Mouse (Mus musculus) midbrain, embryonic 12.5 days (tissue): ENCODE measurements around the gene Taar6. TPM values are rescaled to one million over a fixed set of nuclear protein-coding genes. Genes with fewer than 3 reads are reported as not detected.

Experiments used
- ATAC-seq: fragments of 200-750 bp; cut with Nextera tagmentation; 2 replicates; pipeline ENCODE4 v1.8.0; 2017; ENCODE audit warnings: low read depth, moderate TSS enrichment, moderate library complexity; ENCODE audit not compliant: low FRiP score
- H3K27ac ChIP-seq: fragments of 300-500 bp; sonication (generic); replicated peaks from 2 replicates; pipeline ENCODE4 v1.5.1; 2016; ENCODE audit warnings: mild to moderate bottlenecking
- H3K27me3 ChIP-seq: fragments of 300-500 bp; sonication (generic); 2 replicates; pipeline ENCODE4 v1.6.1; 2016; ENCODE audit warnings: mild to moderate bottlenecking
- H3K36me3 ChIP-seq: fragments of 300-500 bp; sonication (generic); 2 replicates; pipeline ENCODE4 v1.6.1; 2016
- H3K4me1 ChIP-seq: fragments of 300-500 bp; sonication (generic); 2 replicates; pipeline ENCODE4 v1.6.1; 2016
- H3K4me2 ChIP-seq: fragments of 300-500 bp; sonication (generic); replicated peaks from 2 replicates; pipeline ENCODE4 v1.6.1; 2016; ENCODE audit warnings: mild to moderate bottlenecking, moderate library complexity
- H3K4me3 ChIP-seq: fragments of 300-500 bp; sonication (generic); 2 replicates; pipeline ENCODE4 v1.5.1; 2016; ENCODE audit warnings: mild to moderate bottlenecking
- H3K9ac ChIP-seq: fragments of 300-500 bp; sonication (generic); replicated peaks from 2 replicates; pipeline ENCODE4 v1.6.1; 2016; ENCODE audit warnings: mild to moderate bottlenecking, moderate library complexity
- H3K9me3 ChIP-seq: fragments of 300-500 bp; sonication (generic); 2 replicates; pipeline ENCODE4 v1.6.1; 2016; ENCODE audit warnings: mild to moderate bottlenecking
- WGBS: fragments of 180-500 bp; shearing (Covaris S2); methylation state at CpG from one replicate; pipeline ENCODE4 v1.1.7; 2016; 5-methylcytosine and 5-hydroxymethylcytosine counted together
- polyA plus RNA-seq: library from polyadenylated mRNA; unstranded; fragments of >200 nt; fragmentation: Nextera tagmentation; extraction: Ambion mirVana; gene quantifications from 2 replicates; pipeline ENCODE4 v1.2.1, GENCODE M21; 2016

The Taar6 gene
- polyA plus RNA-seq, 1 experiment from 2014 or later: not detected

DNA sequence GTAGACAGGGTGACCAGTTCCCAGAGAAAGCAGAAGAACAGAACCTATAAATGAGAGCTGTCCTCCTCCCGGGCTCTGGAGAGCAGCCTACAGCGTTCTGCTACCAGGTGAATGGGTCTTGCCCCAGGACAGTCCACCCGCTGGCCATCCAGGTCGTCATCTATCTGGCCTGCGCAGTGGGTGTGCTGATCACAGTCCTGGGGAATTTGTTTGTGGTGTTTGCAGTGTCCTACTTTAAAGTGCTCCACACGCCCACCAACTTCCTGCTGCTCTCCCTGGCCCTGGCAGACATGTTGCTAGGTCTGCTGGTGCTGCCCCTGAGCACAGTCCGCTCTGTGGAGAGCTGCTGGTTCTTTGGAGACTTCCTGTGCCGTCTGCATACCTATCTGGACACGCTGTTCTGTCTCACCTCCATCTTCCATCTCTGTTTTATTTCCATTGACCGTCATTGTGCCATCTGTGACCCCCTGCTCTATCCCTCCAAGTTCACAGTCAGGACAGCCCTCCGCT is 14.7 kb downstream of the Taar6 start, which contains the start of gene Taar5:
TSS of gene Taar5 (plus strand) at position 51 of the 510 bp plus-strand sequence.
- no peaks in the 10 kb centered on the region for H3K36me3 ChIP-seq
- H3K4me2 ChIP-seq: no peak within 1 kb of the TSS
- H3K27ac ChIP-seq: no peak within 1 kb of the TSS
- no peaks in the 10 kb centered on the region for H3K4me1 ChIP-seq
- H3K27me3 ChIP-seq: no peaks in the 10 kb centered on the region
- no peak within 1 kb of the TSS for H3K9ac ChIP-seq
- no peaks in the 10 kb centered on the region for H3K9me3 ChIP-seq
- no peak within 1 kb of the TSS for H3K4me3 ChIP-seq
- WGBS: 94% methylated on average over 11 of the region's 11 CpGs
- no peak for ATAC-seq

- no peak for ATAC-seq
- H3K4me2 ChIP-seq: no peak overlapping the region
- no peak overlapping the region for H3K4me3 ChIP-seq
- no peaks in the 10 kb centered on the region for H3K9me3 ChIP-seq
- H3K9ac ChIP-seq: no peak overlapping the region
- H3K27ac ChIP-seq: no peak overlapping the region
- no peaks in the 10 kb centered on the region for H3K27me3 ChIP-seq
- H3K4me1 ChIP-seq: no peaks in the 10 kb centered on the region
- H3K36me3 ChIP-seq: no peaks in the 10 kb centered on the region
- 90% methylated on average over 6 of the region's 6 CpGs for WGBS
These were observed 20.4 kb downstream of the Taar6 start for GRCm38 (mm10) chr10:23964921-23965610.

DNA sequence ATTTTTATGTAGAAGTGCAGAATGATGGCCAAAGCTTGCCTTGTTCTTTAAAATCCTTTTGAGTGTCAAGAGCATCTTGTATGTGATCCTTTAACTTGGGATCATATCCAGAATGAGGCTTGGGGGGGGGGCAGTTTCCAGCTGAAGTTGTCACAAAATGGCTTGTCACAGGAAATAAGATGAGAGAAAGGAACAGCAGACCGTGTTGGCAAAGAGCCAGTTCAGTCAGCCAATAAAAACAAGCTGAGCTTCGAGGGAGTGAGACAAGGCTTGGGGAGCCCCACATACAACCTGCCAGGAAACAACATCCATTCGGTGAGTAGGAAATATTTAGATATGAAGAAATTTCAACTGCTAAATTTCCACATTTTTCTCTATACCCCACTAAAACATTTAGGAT is 22.0 kb downstream of the Taar6 start:
- Histone ChIP-seq H3K4me2 (no peak overlapping the region), H3K4me3 (no peak overlapping the region), H3K4me1 (no peaks in the 10 kb centered on the region), H3K27me3 (no peaks in the 10 kb centered on the region), H3K27ac (no peak overlapping the region), H3K9me3 (no peaks in the 10 kb centered on the region), H3K36me3 (no peaks in the 10 kb centered on the region), H3K9ac (no peak overlapping the region)
- no peak for ATAC-seq
- WGBS: 68% methylated on average over 3 of the region's 3 CpGs

DNA sequence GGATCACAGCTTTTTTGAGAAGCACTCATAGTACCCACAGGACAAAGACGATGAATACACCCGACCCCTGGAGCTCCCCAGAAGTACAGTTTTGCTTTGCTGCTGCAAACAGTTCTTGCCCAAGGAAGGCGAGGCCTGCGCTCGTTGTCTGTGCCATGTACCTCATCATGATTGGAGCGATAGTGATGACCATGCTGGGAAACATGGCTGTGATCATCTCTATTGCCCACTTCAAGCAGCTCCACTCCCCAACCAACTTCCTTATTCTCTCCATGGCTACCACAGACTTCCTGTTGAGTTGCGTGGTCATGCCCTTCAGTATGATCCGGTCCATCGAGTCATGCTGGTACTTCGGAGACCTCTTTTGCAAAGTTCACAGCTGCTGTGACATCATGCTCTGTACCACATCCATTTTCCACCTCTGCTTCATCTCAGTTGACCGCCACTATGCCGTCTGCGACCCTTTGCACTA is 25.0 kb downstream of the Taar6 start, which contains the start of gene Taar4:
TSS of gene Taar4 (plus strand) at position 51 of the 472 bp plus-strand sequence.
- no peak within 1 kb of the TSS for H3K4me3 ChIP-seq
- no peaks in the 10 kb centered on the region for H3K36me3 ChIP-seq
- no peaks in the 10 kb centered on the region for H3K4me1 ChIP-seq
- WGBS: 95% methylated on average over 13 of the region's 13 CpGs
- H3K9ac ChIP-seq: no peak within 1 kb of the TSS
- H3K27ac ChIP-seq: no peak within 1 kb of the TSS
- ATAC-seq: no peak
- H3K9me3 ChIP-seq: no peaks in the 10 kb centered on the region
- no peaks in the 10 kb centered on the region for H3K27me3 ChIP-seq
- no peak within 1 kb of the TSS for H3K4me2 ChIP-seq

GRCm38 (mm10) chr10:23959071-23959470 is 26.4 kb downstream of the Taar6 start:
- no peak overlapping the region for H3K27ac ChIP-seq
- H3K4me2 ChIP-seq: no peak overlapping the region
- H3K27me3 ChIP-seq: no peaks in the 10 kb centered on the region
- WGBS: 75% methylated on average over 3 of the region's 3 CpGs
- H3K36me3 ChIP-seq: no peaks in the 10 kb centered on the region
- H3K9ac ChIP-seq: no peak overlapping the region
- no peak overlapping the region for H3K4me3 ChIP-seq
- no peaks in the 10 kb centered on the region for H3K9me3 ChIP-seq
- H3K4me1 ChIP-seq: no peaks in the 10 kb centered on the region
- ATAC-seq: no peak

DNA sequence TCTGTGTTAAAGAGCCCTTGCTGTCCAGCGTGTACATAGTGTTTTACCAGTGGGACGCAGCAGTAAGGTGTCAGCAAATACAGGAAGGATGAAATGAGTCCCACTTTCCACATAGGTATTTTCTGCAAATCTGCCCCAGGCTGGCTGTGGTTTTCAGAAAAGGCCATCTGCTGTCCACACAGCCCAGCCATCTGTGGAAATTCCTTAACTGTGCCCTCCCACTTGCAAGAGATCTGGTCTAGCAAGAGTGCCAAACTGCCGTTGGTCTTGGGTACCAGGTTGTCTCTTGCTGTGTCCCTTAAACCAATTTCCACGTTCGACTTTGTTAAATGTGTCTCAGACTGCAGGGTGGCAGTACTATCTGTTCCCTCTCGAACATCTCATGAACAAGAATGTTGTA is 33.7 kb downstream of the Taar6 start:
- 85% methylated on average over 6 of the region's 6 CpGs for WGBS
- no peaks in the 10 kb centered on the region for H3K27me3 ChIP-seq
- H3K36me3 ChIP-seq: no peaks in the 10 kb centered on the region
- no peak overlapping the region for H3K4me3 ChIP-seq
- no peak overlapping the region for H3K4me2 ChIP-seq
- H3K9me3 ChIP-seq: no peaks in the 10 kb centered on the region
- no peak for ATAC-seq
- no peak overlapping the region for H3K9ac ChIP-seq
- no peaks in the 10 kb centered on the region for H3K4me1 ChIP-seq
- no peak overlapping the region for H3K27ac ChIP-seq

DNA sequence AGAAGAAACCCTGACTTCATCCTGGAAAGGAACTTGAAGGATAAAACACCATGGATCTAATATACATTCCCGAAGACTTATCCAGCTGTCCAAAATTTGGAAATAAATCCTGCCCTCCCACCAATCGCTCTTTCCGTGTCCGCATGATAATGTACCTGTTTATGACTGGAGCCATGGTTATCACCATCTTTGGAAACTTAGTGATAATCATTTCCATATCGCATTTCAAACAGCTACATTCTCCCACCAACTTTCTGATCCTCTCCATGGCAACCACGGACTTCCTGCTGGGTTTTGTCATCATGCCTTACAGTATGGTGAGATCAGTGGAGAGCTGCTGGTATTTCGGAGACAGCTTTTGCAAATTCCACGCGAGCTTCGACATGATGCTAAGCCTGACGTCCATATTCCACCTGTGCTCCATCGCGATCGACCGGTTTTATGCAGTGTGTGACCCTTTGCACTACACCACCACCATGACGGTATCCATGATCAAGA is 35.9 kb downstream of the Taar6 start, which contains the start of gene Taar3:
TSS of gene Taar3 (plus strand) at position 51 of the 498 bp plus-strand sequence.
- Histone ChIP-seq H3K4me3 (no peak within 1 kb of the TSS), H3K4me1 (no peaks in the 10 kb centered on the region), H3K27ac (no peak within 1 kb of the TSS), H3K4me2 (no peak within 1 kb of the TSS), H3K9me3 (no peaks in the 10 kb centered on the region), H3K36me3 (no peaks in the 10 kb centered on the region), H3K9ac (no peak within 1 kb of the TSS), H3K27me3 (no peaks in the 10 kb centered on the region)
- ATAC-seq: no peak
- whole genome bisulfite sequencing: 85% methylated on average over 16 of the region's 16 CpGs

DNA sequence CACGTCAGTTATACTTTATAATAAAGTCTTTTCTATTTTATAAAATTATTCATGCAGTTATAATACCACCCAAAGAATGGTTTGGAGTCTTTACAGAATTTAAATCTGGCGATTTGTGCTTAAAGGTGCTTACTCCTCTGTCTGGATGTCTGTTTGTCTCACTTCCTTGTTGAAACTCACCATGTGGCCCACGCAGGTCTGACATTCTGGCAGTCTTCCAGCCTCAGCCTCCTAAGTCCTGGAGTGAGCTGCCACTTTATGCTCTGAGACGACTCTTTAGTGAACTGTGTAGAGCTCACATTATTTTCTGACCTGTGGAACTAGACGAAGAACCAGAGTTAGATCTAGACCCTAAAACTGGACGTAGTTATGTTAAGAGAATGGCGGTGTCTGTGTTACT is 37.4 kb downstream of the Taar6 start:
- Histone ChIP-seq H3K36me3 (no peaks in the 10 kb centered on the region), H3K4me2 (no peak overlapping the region), H3K4me3 (no peak overlapping the region), H3K9me3 (no peaks in the 10 kb centered on the region), H3K9ac (no peak overlapping the region), H3K27ac (no peak overlapping the region), H3K4me1 (no peaks in the 10 kb centered on the region), H3K27me3 (no peaks in the 10 kb centered on the region)
- WGBS: 74% methylated on average over 7 of the region's 7 CpGs
- ATAC-seq: no peak

- Histone ChIP-seq H3K36me3 (no peaks in the 10 kb centered on the region), H3K4me3 (no peak overlapping the region), H3K4me1 (no peaks in the 10 kb centered on the region), H3K27me3 (no peaks in the 10 kb centered on the region), H3K9ac (no peak overlapping the region), H3K27ac (no peak overlapping the region), H3K4me2 (no peak overlapping the region), H3K9me3 (no peaks in the 10 kb centered on the region)
- WGBS: 77% methylated on average over 5 of the region's 5 CpGs
- ATAC-seq: no peak
These were observed 43.0 kb downstream of the Taar6 start for GRCm38 (mm10) chr10:23942465-23942864.

DNA sequence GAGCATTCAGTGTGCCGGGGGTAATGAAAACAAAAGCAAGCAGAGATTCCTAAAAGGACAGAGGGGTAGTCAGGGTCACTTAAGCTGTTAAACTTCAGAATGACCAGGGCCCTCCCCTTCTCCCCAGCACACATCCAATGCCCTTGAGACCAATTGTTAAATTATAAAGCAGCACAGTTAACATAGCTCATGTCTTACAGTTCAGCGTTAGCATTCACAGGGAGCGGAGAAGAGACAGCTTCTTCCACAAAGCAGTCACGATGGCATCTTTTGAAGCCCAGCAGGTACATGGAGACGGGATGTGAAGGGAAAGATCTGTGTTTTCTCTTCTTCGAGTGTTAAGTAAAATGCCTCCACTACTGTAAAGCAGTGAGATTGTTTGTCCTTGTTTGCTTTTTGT is 47.1 kb downstream of the Taar6 start, which contains the start of gene Taar2:
TSS of gene Taar2 (plus strand) at position 261 of the 400 bp plus-strand sequence.
- H3K4me2 ChIP-seq: no peak within 1 kb of the TSS
- WGBS: 54% methylated on average over 6 of the region's 6 CpGs
- no peak within 1 kb of the TSS for H3K4me3 ChIP-seq
- H3K27ac ChIP-seq: no peak within 1 kb of the TSS
- H3K36me3 ChIP-seq: no peaks in the 10 kb centered on the region
- no peak for ATAC-seq
- no peak within 1 kb of the TSS for H3K9ac ChIP-seq
- no peaks in the 10 kb centered on the region for H3K27me3 ChIP-seq
- H3K4me1 ChIP-seq: no peaks in the 10 kb centered on the region
- H3K9me3 ChIP-seq: no peaks in the 10 kb centered on the region

GRCm38 (mm10) chr10:23937613-23938012 is 47.8 kb downstream of the Taar6 start:
- WGBS: 46% methylated on average over 4 of the region's 4 CpGs
- Histone ChIP-seq H3K36me3 (no peaks in the 10 kb centered on the region), H3K27ac (no peak overlapping the region), H3K27me3 (no peaks in the 10 kb centered on the region), H3K4me2 (no peak overlapping the region), H3K9me3 (no peaks in the 10 kb centered on the region), H3K9ac (no peak overlapping the region), H3K4me1 (no peaks in the 10 kb centered on the region), H3K4me3 (no peak overlapping the region)
- ATAC-seq: no peak
